Mouse (Mus musculus) splenic B cell, adult 2 months (primary cell): ENCODE results near the gene Myrf.

ENCODE experiments used
- DNase-seq: peaks from one replicate; pipeline ENCODE4 v3.0.0-alpha.2; 2011; ENCODE audit warnings: low read depth, low spot score
- H3K27me3 ChIP-seq: 2 replicates; pipeline ENCODE4 v1.6.1; 2012; ENCODE audit warnings: mild to moderate bottlenecking, low read length, moderate library complexity, mixed read lengths; ENCODE audit not compliant: control insufficient read depth, poor library complexity, insufficient read depth, severe bottlenecking
- H3K36me3 ChIP-seq: 2 replicates; pipeline ENCODE4 v1.6.1; 2012; ENCODE audit warnings: mild to moderate bottlenecking, low read length, moderate library complexity, mixed read lengths; ENCODE audit not compliant: control insufficient read depth, poor library complexity, insufficient read depth, severe bottlenecking

The Myrf gene

DNA sequence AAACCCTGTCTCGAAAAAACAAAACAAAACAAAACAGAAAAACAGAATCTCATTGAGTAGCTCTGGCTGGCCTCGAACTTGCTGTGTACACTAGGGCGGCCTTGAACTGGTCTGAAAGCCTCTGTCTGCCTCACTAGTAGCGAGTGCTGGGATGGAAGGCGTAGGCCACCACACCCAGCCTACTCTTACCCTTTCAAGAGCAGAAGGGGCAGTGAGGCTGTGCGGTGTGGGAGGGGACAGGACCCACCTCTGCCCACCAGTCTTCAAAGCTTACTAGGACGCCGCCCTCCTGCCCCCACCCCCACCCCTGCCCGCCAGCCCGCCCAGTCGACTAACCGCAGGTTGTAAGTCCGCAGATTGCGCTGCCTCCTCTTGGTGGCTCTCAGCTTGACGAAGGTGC lies 28.3 kb upstream of the Myrf start:
- no peak for DNase-seq
- no peaks in the 10 kb centered on the region for H3K27me3 ChIP-seq
- H3K36me3 ChIP-seq = no peaks in the 10 kb centered on the region

DNA sequence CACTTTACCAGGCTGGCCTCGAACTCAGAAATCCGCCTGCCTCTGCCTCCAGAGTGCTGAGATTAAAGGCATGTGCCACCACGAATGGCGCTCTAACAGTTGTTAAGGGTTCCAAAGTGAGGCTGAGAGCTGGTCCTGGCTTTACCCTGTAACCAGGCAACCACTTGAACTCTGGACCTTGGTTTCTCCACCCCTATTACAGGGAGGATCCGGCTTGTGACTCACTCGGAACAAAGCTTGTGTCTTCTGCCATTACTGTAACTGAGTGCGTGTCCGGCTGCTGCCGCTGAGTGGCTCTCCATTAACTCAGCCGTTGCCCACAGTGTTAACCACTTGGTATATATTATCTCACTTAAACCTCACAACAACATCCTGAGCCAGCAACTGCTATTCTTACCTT lies 27.4 kb upstream of the Myrf start:
- no peak for DNase-seq
- no peaks in the 10 kb centered on the region for H3K27me3 ChIP-seq
- H3K36me3 ChIP-seq = no peaks in the 10 kb centered on the region

DNA sequence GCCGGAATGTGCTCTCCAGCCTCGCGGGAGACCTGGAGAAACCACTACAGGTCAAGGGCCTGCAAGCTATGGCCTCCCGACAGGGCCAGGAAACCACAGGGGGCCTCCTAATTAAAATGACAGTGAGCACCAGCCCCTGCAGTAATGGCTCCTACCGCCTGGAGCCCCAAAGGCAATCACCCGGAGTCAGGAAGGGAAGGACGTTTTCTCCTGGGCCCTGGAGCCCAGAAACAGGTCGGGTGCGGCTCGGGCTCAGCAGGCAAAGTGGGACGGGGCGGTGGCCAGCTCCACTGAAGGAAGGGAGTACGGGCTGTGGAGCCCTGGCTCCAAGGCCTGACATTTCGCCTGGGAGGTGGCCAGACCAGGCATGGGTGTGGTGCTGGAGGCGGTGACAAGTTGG lies 26.5 kb upstream of the Myrf start:
- H3K27me3 ChIP-seq = no peaks in the 10 kb centered on the region
- H3K36me3 ChIP-seq = no peaks in the 10 kb centered on the region
- DNase-seq = no peak

DNA sequence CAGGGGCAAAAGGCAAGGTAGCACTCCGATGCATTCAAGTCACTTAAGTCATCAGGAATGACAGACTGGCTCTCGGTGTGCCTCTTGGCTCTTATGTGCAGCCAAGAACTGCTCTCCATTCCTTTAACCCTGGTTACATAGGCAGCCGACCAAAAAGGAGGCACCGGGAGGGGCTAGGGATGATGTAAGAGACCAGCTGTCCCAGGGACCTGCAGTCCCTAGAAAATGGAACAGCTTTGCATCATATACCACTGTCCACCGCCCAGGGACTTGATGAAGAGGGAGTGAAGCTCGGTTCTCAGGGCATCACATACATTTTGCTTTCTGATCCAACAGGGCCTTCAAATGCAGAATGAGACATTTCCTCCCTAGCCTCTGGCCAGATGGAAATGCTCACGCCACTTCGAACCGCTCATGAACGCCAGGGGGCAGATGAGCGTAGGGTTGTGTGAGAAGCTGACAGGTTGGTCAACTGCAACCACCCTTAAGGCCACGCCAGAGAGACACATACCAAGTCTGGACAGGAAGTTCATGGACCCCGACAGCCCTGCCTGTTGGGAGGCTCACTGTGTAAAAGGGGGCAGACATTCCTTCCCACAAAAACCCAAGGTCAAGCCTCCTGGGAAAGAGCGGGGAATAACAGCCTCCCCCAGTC lies 25.8 kb upstream of the Myrf start:
- H3K27me3 ChIP-seq = no peaks in the 10 kb centered on the region
- H3K36me3 ChIP-seq = no peaks in the 10 kb centered on the region
- DNase-seq = peak; percentile 66

DNA sequence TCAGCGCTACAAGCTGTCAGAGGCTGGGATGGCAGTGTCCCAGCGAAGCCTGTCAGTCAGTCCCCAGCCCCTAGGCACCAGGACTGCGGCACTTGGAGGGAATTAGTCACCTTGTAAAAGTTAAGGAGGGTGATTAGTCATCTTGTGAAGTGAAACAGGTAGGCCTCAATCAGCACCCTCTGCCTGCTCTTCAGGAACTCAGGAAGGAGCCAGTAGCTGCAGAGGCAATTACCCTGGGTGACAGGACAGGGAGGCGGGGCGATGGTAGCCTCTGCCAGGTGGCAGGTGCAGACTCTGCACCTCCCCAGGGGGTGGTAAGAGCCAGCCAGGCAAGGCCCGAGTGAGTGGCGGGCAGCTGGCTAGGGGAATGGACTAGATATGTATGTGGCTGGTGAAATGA lies 20.8 kb upstream of the Myrf start:
- no peaks in the 10 kb centered on the region for H3K27me3 ChIP-seq
- H3K36me3 ChIP-seq = no peaks in the 10 kb centered on the region
- DNase-seq = no peak

DNA sequence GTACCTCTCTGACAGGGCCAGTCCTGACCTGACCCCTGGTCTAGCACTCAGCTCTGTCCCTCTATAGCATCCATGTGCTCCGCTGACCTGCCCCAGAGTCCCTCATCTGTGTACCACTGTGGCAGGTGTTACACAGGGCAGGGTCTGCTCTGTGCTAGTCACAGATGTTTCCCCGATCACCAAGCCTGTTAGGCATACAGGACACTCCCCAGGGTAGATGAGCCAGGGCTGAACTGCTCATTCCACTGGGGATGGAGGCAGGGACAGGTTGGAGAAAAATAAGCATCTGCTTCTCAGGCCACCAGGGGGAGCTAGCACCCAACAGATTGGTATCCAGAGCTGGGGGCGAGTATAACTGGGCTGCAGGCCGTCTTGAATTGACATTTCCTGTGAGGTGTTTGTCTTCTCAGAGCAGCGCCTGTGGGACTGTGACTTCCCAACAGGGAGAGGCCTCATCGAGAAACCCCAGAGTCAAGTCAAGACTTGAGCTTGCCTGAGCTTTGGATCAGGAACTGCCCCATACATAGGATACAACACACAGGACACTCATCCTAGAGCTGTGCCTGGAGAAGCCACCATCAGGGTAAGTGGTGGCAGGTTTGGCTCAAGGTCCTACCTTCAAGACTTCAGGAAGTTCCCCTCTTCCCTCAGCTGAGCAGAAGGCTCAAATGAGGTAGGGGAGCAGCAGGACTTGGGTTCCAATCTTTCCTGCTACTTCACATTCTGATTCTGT lies 17.9 kb upstream of the Myrf start:
- peak; percentile 79 for DNase-seq
- Histone ChIP-seq H3K36me3 (no peaks in the 10 kb centered on the region), H3K27me3 (no peaks in the 10 kb centered on the region)

DNA sequence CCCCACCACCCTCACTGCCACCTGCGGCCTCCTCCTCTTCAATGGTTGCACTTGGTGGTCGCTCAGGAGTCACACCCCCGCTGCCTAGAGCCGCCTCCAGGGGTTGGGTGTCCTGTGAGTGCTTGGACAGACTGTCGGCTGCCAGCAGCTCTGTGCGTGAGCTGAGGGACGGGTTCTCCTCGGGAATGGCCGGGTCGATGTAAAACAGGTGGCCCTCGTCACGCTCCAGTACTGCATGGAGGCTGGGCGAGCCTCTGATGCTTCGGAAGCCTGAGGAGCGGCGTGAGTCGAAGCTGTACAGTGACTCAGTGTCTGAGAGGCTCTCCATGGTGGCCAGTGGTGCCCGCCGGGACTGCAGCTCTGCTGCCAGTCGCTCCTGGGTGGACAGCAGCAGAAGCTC lies 7.6 kb upstream of the Myrf start:
- no peaks in the 10 kb centered on the region; the same call in 1 of the 2 replicates for H3K27me3 ChIP-seq
- no peaks in the 10 kb centered on the region for H3K36me3 ChIP-seq
- DNase-seq = no peak

DNA sequence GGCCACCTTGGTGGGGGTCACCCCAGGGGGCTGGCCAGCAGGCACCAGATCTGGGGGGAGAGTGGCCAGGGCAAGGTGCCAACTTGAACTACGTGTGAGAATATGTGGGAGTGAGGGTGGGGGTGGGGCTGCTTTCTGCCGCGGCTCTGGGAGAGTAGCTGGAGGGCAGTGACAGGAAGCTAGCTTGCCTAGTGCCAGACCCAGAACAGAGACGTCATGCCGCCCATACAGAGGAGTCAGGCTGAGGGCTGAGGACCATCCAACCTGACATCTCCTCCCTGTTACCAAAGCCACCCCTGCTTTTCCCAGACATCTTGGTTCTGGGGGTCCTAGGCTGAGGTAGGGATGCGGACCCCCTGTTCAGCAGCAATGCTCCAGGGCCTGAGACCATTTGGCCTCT lies 6.6 kb upstream of the Myrf start:
- H3K27me3 ChIP-seq = no peaks in the 10 kb centered on the region; the same call in 1 of the 2 replicates
- no peak for DNase-seq

DNA sequence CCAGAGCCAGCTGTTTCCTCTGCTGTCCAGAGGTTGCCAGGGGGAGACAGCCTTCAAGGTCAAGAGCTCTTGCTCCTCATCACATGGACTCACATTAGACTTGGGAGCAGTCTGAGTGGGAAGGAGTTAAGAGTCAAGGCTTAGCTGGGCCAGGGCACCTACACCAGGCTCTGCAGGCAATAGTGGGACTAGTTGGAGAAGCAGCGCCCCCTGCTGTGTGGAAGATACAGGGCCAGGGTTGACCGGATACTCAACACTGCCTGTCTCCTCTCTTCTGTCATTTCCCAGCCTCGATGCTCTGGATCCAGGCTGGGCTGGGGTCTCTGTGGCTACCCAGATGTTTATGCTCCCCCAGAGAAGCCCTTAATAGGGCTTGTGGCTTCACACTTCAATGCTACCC lies 3.6 kb upstream of the Myrf start:
- peak; percentile 42 for DNase-seq
- Histone ChIP-seq H3K27me3 (no peaks in the 10 kb centered on the region; the same call in none of the 2 replicates), H3K36me3 (no peaks in the 10 kb centered on the region)

More for the DNA sequence above, 6.6 kb upstream of the Myrf start:
- no peaks in the 10 kb centered on the region for H3K36me3 ChIP-seq

DNA sequence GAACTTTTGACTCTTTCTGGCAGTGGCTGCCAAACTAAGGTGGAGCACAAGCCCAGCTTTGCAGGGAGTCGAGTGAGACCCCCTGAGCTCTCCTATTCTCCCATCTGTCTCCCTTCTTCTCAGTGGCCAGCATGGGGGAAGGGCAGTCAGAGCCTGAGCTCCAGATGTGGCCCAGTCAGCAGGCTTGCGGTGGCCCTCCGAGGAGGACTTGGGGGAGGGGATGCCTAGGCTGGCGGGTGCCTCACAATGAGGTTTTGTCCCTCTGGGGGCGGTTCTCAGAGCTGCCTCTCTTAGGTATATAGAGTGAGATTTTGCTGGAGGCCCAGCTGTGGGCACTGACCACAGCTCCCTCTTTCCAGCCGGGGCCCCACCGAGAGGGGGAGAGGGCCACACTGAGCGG lies 2.4 kb upstream of the Myrf start:
- no peaks in the 10 kb centered on the region for H3K36me3 ChIP-seq
- no peak for DNase-seq
- no peaks in the 10 kb centered on the region; the same call in none of the 2 replicates for H3K27me3 ChIP-seq

DNA sequence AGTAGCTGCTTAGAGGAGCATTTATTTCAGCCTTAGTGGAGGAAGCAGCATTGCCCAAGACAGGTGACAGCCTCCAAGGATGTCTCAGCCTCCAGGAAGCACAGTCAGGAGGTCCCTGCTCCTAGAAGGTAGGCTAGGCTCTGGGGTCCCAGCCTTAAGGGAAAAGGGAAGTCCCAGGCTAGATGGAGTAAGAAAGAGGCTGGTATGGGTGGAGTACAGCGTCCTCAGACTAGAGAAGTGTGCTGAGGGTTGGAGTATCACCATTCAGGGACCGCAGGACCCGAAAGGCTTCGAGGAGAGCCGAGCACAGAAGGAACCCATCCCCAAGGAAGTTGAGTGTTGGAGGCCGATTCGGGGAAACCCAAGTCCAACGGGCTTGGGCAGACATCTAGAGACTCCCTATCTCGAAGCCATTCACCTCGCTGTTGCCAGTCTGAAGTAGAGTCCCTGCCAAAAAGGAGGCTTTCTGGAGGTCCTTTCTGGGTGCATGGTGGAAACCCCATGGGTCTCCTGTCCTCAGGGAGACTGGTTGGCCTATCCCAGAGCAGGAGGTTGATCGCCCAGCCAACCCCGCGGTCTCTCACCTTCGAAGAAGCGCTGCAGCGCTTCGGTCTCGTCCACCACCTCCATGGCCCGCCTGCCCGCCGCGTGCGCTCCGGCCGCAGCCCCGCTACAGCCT lies 434 bp downstream of the Myrf start:
- no peak for DNase-seq
- Histone ChIP-seq H3K27me3 (no peaks in the 10 kb centered on the region; the same call in 1 of the 2 replicates), H3K36me3 (no peaks in the 10 kb centered on the region)

DNA sequence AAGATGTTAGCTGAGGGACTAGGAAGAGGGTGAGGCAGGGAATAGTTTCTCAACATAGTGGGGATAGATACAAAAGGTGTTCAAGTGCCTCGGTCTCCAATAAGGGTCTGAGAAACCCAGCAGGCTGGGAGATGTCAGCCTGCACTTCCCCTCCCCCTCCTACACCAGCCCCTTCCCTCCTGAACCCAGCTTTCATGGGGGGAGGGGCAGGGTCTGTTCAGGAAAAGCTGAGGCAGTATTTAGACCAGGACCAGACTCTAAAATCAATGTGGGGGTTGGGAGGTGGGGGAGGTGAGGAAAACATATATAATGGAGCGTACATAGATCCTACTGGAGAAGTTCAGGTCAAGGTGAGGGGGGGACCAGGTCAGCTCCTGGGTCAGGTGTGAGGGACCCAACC lies 1.1 kb downstream of the Myrf start:
- H3K27me3 ChIP-seq = no peaks in the 10 kb centered on the region; the same call in 1 of the 2 replicates
- no peaks in the 10 kb centered on the region for H3K36me3 ChIP-seq
- DNase-seq = no peak

DNA sequence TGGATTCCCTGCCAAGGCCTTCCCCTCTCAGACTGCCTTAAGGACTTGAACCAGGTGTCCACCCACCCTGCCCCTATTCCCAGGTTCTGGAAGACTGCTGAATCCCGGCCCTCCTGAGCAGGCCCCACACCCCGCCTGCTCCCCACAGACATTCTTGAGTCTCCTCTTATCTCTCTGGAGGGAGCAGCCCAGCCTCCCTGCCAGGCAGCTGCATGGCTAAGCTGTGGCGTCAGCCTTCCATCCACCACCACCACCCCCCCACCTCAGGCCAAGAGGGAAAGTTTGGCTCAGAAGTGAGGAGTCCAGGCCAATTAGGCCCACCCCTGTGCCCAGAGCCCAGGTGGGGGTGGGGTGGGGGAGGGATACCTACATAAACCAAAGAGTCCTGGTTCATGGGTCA lies 2.1 kb downstream of the Myrf start:
- Histone ChIP-seq H3K27me3 (no peaks in the 10 kb centered on the region; the same call in 1 of the 2 replicates), H3K36me3 (no peaks in the 10 kb centered on the region)
- DNase-seq = no peak

DNA sequence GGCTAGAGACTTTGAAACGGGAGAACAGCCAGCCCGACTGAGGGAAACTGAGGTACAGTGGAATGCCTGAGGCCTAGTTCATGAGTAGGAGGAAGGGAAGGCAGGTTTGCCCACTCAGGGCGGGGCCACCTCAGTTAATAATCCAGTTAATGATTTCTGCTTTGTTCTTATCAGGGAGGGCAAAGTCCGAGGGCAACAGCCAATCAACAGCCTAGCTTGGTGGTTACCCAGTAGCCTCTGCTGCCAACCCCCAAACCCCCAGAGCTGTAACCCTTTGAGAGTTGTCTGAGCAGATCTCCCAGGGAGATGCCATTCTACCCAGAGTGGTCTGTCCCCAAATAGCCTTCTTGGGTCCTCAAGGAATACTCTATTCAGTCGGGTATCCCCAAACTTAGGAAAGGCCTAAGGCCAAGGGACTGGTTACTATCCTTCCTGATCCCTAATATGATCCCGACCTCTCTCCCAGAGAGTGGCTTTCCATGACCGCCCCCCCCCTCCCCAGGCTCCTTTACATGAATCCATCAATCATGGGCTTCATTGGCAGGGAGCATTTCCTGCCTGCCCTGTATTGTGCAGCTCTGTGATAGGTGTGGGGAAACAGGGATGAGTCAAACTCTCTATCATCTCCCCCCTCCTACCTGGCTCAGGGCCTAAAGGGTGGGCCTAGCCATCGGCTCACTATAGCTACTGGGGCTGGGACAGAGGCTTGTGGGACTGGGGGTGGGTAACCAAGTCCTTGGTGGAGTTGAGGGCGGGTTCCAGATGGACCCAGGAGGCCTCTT lies 4.6 kb downstream of the Myrf start:
- DNase-seq = no peak
- no peaks in the 10 kb centered on the region for H3K36me3 ChIP-seq
- H3K27me3 ChIP-seq = no peaks in the 10 kb centered on the region; the same call in 1 of the 2 replicates
